Mouse (Mus musculus) lung, adult 2 months (tissue): Measurements from ENCODE around the gene Crispld2. TPM values are rescaled to one million over a fixed set of nuclear protein-coding genes. Genes with fewer than 3 reads are reported as not detected.

Experiments used
- DNase-seq: peaks from one replicate; pipeline ENCODE4 v3.0.0; 2022
- H3K4me1 ChIP-seq: fragments of 200-500 bp; 2 replicates; pipeline ENCODE4 v1.6.1; 2011; ENCODE audit warnings: low read length; ENCODE audit not compliant: control insufficient read depth, insufficient read depth
- H3K4me3 ChIP-seq: fragments of 200-500 bp; replicated peaks from 2 replicates; pipeline ENCODE3; 2011; ENCODE audit warnings: low read depth, mild to moderate bottlenecking, control low read depth, low read length; ENCODE audit errors: extremely low read depth
- CTCF ChIP-seq: fragments of 200-500 bp; IDR thresholded peaks from 2 replicates; pipeline ENCODE4 v1.5.1; 2011; ENCODE audit warnings: mild to moderate bottlenecking, low read length, control low read depth; ENCODE audit not compliant: insufficient read depth
- POLR2A ChIP-seq: fragments of 200-500 bp; IDR thresholded peaks from 2 replicates; pipeline ENCODE4 v1.6.1; 2011; ENCODE audit warnings: low read depth, mild to moderate bottlenecking, control low read depth, low read length, borderline replicate concordance; ENCODE audit errors: extremely low read depth
- WGBS: fragments of 180-500 bp; shearing (Covaris S2); methylation state at CpG from one replicate; pipeline ENCODE4 v1.1.7; 2018; 5-methylcytosine and 5-hydroxymethylcytosine counted together
- polyA plus RNA-seq: library from polyadenylated mRNA; depleted of rRNA; stranded (reverse); fragments of >200 nt; gene quantifications from 2 replicates; pipeline ENCODE4 v1.2.3, GENCODE M21; 2012

The Crispld2 gene
- polyA plus RNA-seq, 1 experiment, result 71.0 TPM

GRCm38 (mm10) chr8:120012491-120012890 is 20.3 kb downstream of the Crispld2 start:
- DNase-seq, result no peak
- WGBS, result 90% methylated on average over 8 of the region's 8 CpGs
- Histone ChIP-seq H3K4me3 (no peak overlapping the region), H3K4me1 (no peaks in the 10 kb centered on the region)
- no peak for TF ChIP-seq POLR2A
- TF ChIP-seq CTCF, result no peak

- DNase-seq, result no peak
- no peak overlapping the region for H3K4me3 ChIP-seq
- TF ChIP-seq CTCF, result no peak
- TF ChIP-seq POLR2A, result no peak
- H3K4me1 ChIP-seq, result no peaks in the 10 kb centered on the region
- 56% methylated on average over 9 of the region's 9 CpGs for WGBS
Measured at GRCm38 (mm10) chr8:120012927-120013326, 20.7 kb downstream of the Crispld2 start.

GRCm38 (mm10) chr8:120014267-120015023 is 22.2 kb downstream of the Crispld2 start:
- DNase-seq, result no peak
- Histone ChIP-seq H3K4me3 (no peak overlapping the region), H3K4me1 (no peaks in the 10 kb centered on the region)
- WGBS, result 44% methylated on average over 15 of the region's 15 CpGs
- TF ChIP-seq CTCF (no peak), POLR2A (no peak)

- no peak overlapping the region for H3K4me3 ChIP-seq
- TF ChIP-seq CTCF, result no peak
- TF ChIP-seq POLR2A, result no peak
- no peaks in the 10 kb centered on the region for H3K4me1 ChIP-seq
- DNase-seq, result no peak
- 84% methylated on average over 8 of the region's 8 CpGs for WGBS
Measured at GRCm38 (mm10) chr8:120015916-120016315, 23.7 kb downstream of the Crispld2 start.

GRCm38 (mm10) chr8:120016424-120016823 is 24.2 kb downstream of the Crispld2 start:
- no peak for DNase-seq
- Histone ChIP-seq H3K4me3 (no peak overlapping the region), H3K4me1 (no peaks in the 10 kb centered on the region)
- TF ChIP-seq POLR2A (no peak), CTCF (no peak)
- 65% methylated on average over 7 of the region's 7 CpGs for WGBS

- 89% methylated on average over 13 of the region's 13 CpGs for WGBS
- no peak for TF ChIP-seq CTCF
- TF ChIP-seq POLR2A, result no peak
- no peak for DNase-seq
- no peaks in the 10 kb centered on the region for H3K4me1 ChIP-seq
- H3K4me3 ChIP-seq, result no peak overlapping the region
Measured at GRCm38 (mm10) chr8:120017349-120017748, 25.1 kb downstream of the Crispld2 start.

GRCm38 (mm10) chr8:120017786-120018185 is 25.5 kb downstream of the Crispld2 start:
- no peaks in the 10 kb centered on the region for H3K4me1 ChIP-seq
- WGBS, result 96% methylated on average over 6 of the region's 6 CpGs
- TF ChIP-seq POLR2A (no peak), CTCF (no peak)
- DNase-seq, result no peak
- H3K4me3 ChIP-seq, result no peak overlapping the region

GRCm38 (mm10) chr8:120018379-120018778 is 26.1 kb downstream of the Crispld2 start:
- Histone ChIP-seq H3K4me1 (no peaks in the 10 kb centered on the region), H3K4me3 (no peak overlapping the region)
- no peak for DNase-seq
- 88% methylated on average over 6 of the region's 6 CpGs for WGBS
- TF ChIP-seq POLR2A, result no peak
- no peak for TF ChIP-seq CTCF

- H3K4me1 ChIP-seq, result no peaks in the 10 kb centered on the region
- no peak overlapping the region for H3K4me3 ChIP-seq
- no peak for DNase-seq
- WGBS, result 85% methylated on average over 5 of the region's 5 CpGs
- TF ChIP-seq CTCF (no peak), POLR2A (no peak)
Measured at GRCm38 (mm10) chr8:120019297-120019696, 27.1 kb downstream of the Crispld2 start.

- WGBS, result 66% methylated on average over 7 of the region's 7 CpGs
- no peak overlapping the region for H3K4me3 ChIP-seq
Measured at GRCm38 (mm10) chr8:120020298-120020697, 28.1 kb downstream of the Crispld2 start.

More at GRCm38 (mm10) chr8:120020298-120020697, 28.1 kb downstream of the Crispld2 start:
- no peak for DNase-seq
- TF ChIP-seq CTCF (no peak), POLR2A (no peak)
- no peaks in the 10 kb centered on the region for H3K4me1 ChIP-seq
